Mouse (Mus musculus): Measurements from ENCODE around the gene Ehd4.

The Ehd4 gene

DNA sequence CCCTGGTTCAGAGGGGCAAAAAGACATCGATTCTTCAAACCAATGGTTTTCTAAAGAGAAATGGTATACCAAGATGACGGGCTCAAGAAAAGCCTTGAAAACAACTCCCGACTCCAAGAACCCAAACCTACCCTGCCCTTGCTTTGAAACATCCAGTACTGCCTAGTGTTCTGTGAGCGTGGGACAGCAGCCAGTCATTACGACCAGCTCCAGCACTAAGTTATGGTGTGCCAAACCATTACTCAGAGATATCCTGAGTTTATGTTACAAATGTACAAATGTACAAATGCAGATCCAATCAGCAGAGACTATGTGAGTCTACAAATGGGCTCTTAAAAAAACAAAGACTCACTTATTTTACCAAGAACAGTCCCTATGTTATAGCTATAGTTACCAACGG lies 40.9 kb downstream of the Ehd4 start:
- TF ChIP-seq NANOG (IDR thresholded peaks at IDR 0.05; ENCODE audit: borderline replicate concordance, low read length) = no peak
- TF ChIP-seq POU5F1 (IDR thresholded peaks at IDR 0.05; ENCODE audit: borderline replicate concordance, low read length) = no peak
- TF ChIP-seq CTCF (conservative IDR thresholded peaks at IDR 0.05; ENCODE audit: low read length) = no peak
- Histone ChIP-seq H3K36me3 (ENCODE audit: insufficient read depth, low read length) (peaks cover 19% of the 10 kb centered on the region), H3K27me3 (ENCODE audit: insufficient read depth, low read length) (no peaks in the 10 kb centered on the region), H3K4me1 (replicated peaks; ENCODE audit: low read depth, low read length) (peaks cover 15% of the 10 kb centered on the region), H3K9me3 (ENCODE audit: low read length) (no peaks in the 10 kb centered on the region), H3K4me3 (replicated peaks; ENCODE audit: low read length) (no peak overlapping the region)

DNA sequence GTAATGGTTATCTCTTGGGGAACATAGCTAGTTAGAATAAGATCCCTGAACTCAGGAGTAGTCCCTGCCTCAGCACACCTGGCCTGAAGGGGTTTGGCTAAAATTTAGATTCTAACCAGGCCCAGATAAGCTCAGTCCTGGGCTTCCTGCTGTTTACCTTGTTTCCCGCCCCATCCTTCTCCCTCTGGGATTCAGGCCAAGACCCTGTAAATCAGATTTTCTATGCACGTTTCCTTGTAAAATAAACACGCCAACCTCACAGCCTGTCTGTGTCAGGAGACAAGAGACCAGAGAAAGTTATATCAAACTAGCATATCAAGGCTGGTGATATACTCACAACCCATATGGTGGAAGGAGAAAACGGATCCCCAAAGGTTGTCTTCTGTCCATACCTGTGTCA lies 42.8 kb downstream of the Ehd4 start:
- peaks cover 15% of the 10 kb centered on the region for H3K4me1 ChIP-seq (replicated peaks; ENCODE audit: low read depth, low read length)
- no peak overlapping the region for H3K4me3 ChIP-seq (replicated peaks; ENCODE audit: low read length)
- no peak for TF ChIP-seq POU5F1 (IDR thresholded peaks at IDR 0.05; ENCODE audit: borderline replicate concordance, low read length)
- no peak for TF ChIP-seq CTCF (conservative IDR thresholded peaks at IDR 0.05; ENCODE audit: low read length)
- TF ChIP-seq NANOG (IDR thresholded peaks at IDR 0.05; ENCODE audit: borderline replicate concordance, low read length) = no peak

DNA sequence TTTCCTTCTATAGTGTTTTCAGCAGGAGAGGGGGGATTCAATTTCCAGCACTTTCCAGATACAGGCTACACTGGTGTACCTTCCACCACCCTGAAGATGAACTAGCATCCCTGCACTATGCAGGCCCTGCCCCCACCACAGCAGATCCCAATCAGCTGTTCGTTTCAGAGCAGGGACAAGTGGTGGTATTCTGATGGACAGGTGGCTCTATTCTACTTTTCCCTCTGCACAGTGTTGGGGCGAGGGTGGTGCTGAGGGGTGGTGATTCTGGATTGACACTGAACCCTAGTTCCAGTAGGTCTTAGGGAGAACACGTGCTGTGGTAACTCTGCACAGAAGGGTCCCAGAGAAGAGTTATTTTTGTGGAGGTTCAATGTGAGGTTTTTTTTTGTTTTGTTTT lies 43.2 kb downstream of the Ehd4 start:
- Histone ChIP-seq H3K4me1 (replicated peaks; ENCODE audit: low read depth, low read length) (peaks cover 15% of the 10 kb centered on the region), H3K27me3 (ENCODE audit: insufficient read depth, low read length) (no peaks in the 10 kb centered on the region), H3K9me3 (ENCODE audit: low read length) (no peaks in the 10 kb centered on the region), H3K4me3 (replicated peaks; ENCODE audit: low read length) (no peak overlapping the region), H3K36me3 (ENCODE audit: insufficient read depth, low read length) (peaks cover 25% of the 10 kb centered on the region)
- TF ChIP-seq CTCF (conservative IDR thresholded peaks at IDR 0.05; ENCODE audit: low read length) = no peak
- no peak for TF ChIP-seq NANOG (IDR thresholded peaks at IDR 0.05; ENCODE audit: borderline replicate concordance, low read length)
- no peak for TF ChIP-seq POU5F1 (IDR thresholded peaks at IDR 0.05; ENCODE audit: borderline replicate concordance, low read length)

More for the DNA sequence above, 42.8 kb downstream of the Ehd4 start:
- no peaks in the 10 kb centered on the region for H3K27me3 ChIP-seq (ENCODE audit: insufficient read depth, low read length)
- H3K36me3 ChIP-seq (ENCODE audit: insufficient read depth, low read length) = peaks cover 25% of the 10 kb centered on the region
- H3K9me3 ChIP-seq (ENCODE audit: low read length) = no peaks in the 10 kb centered on the region

- peaks cover 15% of the 10 kb centered on the region for H3K4me1 ChIP-seq (replicated peaks; ENCODE audit: low read depth, low read length)
- no peaks in the 10 kb centered on the region for H3K9me3 ChIP-seq (ENCODE audit: low read length)
- H3K27me3 ChIP-seq (ENCODE audit: insufficient read depth, low read length) = no peaks in the 10 kb centered on the region
- H3K4me3 ChIP-seq (replicated peaks; ENCODE audit: low read length) = no peak overlapping the region
- peaks cover 10% of the 10 kb centered on the region; the same call in 1 of the 2 replicates for H3K36me3 ChIP-seq (ENCODE audit: insufficient read depth, low read length)
- TF ChIP-seq NANOG (IDR thresholded peaks at IDR 0.05; ENCODE audit: borderline replicate concordance, low read length) (no peak), POU5F1 (IDR thresholded peaks at IDR 0.05; ENCODE audit: borderline replicate concordance, low read length) (no peak), CTCF (conservative IDR thresholded peaks at IDR 0.05; ENCODE audit: low read length) (no peak)
Observed at GRCm38 (mm10) chr2:120108077-120108476, 46.3 kb downstream of the Ehd4 start.

DNA sequence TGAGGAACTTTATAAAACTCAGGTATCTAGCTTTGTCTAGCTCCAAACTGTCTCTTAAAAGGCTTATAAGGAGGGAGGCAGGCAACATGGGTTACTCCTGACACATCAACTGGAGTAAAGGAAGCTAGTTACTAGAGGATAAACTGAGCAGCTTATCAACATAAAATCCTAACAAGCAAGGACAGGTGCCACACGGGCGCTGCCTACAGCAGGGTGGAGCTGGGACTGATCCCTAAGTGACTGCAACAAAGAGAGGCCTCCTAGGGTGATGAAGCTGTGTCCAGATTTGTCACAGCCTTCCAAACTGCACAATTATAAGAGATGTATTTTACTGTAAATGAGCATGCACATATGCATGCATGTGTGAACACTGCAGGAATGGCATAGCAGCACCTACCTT lies 47.0 kb downstream of the Ehd4 start:
- H3K9me3 ChIP-seq (ENCODE audit: low read length) = no peaks in the 10 kb centered on the region
- TF ChIP-seq CTCF (conservative IDR thresholded peaks at IDR 0.05; ENCODE audit: low read length) = no peak
- peaks cover 15% of the 10 kb centered on the region for H3K4me1 ChIP-seq (replicated peaks; ENCODE audit: low read depth, low read length)
- H3K27me3 ChIP-seq (ENCODE audit: insufficient read depth, low read length) = no peaks in the 10 kb centered on the region
- no peak overlapping the region for H3K4me3 ChIP-seq (replicated peaks; ENCODE audit: low read length)
- peaks cover 15% of the 10 kb centered on the region for H3K36me3 ChIP-seq (ENCODE audit: insufficient read depth, low read length)

DNA sequence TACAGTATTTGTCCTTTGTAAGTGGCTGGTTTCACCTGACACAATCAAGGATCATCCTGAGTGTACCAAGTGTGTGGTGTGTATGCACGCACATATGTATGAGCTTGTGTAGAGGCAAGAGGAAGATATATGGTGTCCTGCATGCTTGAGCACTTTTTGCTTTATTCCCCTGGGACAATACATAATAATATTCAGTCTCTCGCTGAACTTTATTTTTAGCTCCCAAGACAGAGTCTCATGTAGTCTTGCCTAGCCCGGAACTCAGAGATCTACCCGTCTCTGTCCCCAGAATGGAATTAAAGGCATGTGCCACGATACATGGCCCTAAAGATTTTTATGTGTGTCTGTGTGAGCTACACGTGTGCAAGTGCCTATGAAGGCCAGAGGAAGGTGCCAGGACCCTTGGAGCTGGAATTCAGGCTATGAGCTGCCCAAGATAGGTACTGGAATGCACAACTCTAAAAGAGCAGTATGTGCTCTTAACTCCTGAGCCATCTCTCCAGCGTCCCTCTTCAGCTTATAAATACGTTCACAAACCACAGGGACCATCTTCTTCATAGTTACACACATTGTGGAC lies 47.9 kb downstream of the Ehd4 start:
- Histone ChIP-seq H3K9me3 (ENCODE audit: low read length) (no peaks in the 10 kb centered on the region), H3K4me3 (replicated peaks; ENCODE audit: low read length) (no peak overlapping the region), H3K27me3 (ENCODE audit: insufficient read depth, low read length) (no peaks in the 10 kb centered on the region), H3K4me1 (replicated peaks; ENCODE audit: low read depth, low read length) (peaks cover 7% of the 10 kb centered on the region), H3K36me3 (ENCODE audit: insufficient read depth, low read length) (peaks cover 25% of the 10 kb centered on the region)
- TF ChIP-seq CTCF (conservative IDR thresholded peaks at IDR 0.05; ENCODE audit: low read length) (no peak), POU5F1 (IDR thresholded peaks at IDR 0.05; ENCODE audit: borderline replicate concordance, low read length) (no peak), NANOG (IDR thresholded peaks at IDR 0.05; ENCODE audit: borderline replicate concordance, low read length) (no peak)

GRCm38 (mm10) chr2:120105861-120106260 lies 48.5 kb downstream of the Ehd4 start:
- no peak for TF ChIP-seq CTCF (conservative IDR thresholded peaks at IDR 0.05; ENCODE audit: low read length)
- Histone ChIP-seq H3K9me3 (ENCODE audit: low read length) (no peaks in the 10 kb centered on the region), H3K4me1 (replicated peaks; ENCODE audit: low read depth, low read length) (peaks cover 2% of the 10 kb centered on the region; the same call in 1 of the 2 replicates)

GRCm38 (mm10) chr2:120102881-120103280 lies 51.5 kb downstream of the Ehd4 start:
- 0 out of 2 replicates have a peak, but pooled peaks cover 3% of the 10 kb centered on the region for H3K4me1 ChIP-seq (replicated peaks; ENCODE audit: low read depth, low read length)
- TF ChIP-seq CTCF (conservative IDR thresholded peaks at IDR 0.05; ENCODE audit: low read length) (no peak), NANOG (IDR thresholded peaks at IDR 0.05; ENCODE audit: borderline replicate concordance, low read length) (no peak)
- no peak overlapping the region for H3K4me3 ChIP-seq (replicated peaks; ENCODE audit: low read length)

More at GRCm38 (mm10) chr2:120105861-120106260, 48.5 kb downstream of the Ehd4 start:
- peaks cover 31% of the 10 kb centered on the region for H3K36me3 ChIP-seq (ENCODE audit: insufficient read depth, low read length)
- no peak overlapping the region for H3K4me3 ChIP-seq (replicated peaks; ENCODE audit: low read length)
- no peaks in the 10 kb centered on the region for H3K27me3 ChIP-seq (ENCODE audit: insufficient read depth, low read length)

GRCm38 (mm10) chr2:120102450-120102849 lies 52.0 kb downstream of the Ehd4 start:
- no peak overlapping the region for H3K4me3 ChIP-seq (replicated peaks; ENCODE audit: low read length)
- TF ChIP-seq CTCF (conservative IDR thresholded peaks at IDR 0.05; ENCODE audit: low read length) (no peak), POU5F1 (IDR thresholded peaks at IDR 0.05; ENCODE audit: borderline replicate concordance, low read length) (no peak)
- H3K9me3 ChIP-seq (ENCODE audit: low read length) = no peaks in the 10 kb centered on the region
- H3K27me3 ChIP-seq (ENCODE audit: insufficient read depth, low read length) = no peaks in the 10 kb centered on the region
- peaks cover 38% of the 10 kb centered on the region for H3K36me3 ChIP-seq (ENCODE audit: insufficient read depth, low read length)
- 0 out of 2 replicates have a peak, but pooled peaks cover 4% of the 10 kb centered on the region for H3K4me1 ChIP-seq (replicated peaks; ENCODE audit: low read depth, low read length)

More at GRCm38 (mm10) chr2:120102881-120103280, 51.5 kb downstream of the Ehd4 start:
- peaks cover 41% of the 10 kb centered on the region for H3K36me3 ChIP-seq (ENCODE audit: insufficient read depth, low read length)
- H3K9me3 ChIP-seq (ENCODE audit: low read length) = no peaks in the 10 kb centered on the region
- H3K27me3 ChIP-seq (ENCODE audit: insufficient read depth, low read length) = no peaks in the 10 kb centered on the region

Data from E14TG2a.4 (cell line).